In the genomic region with DNA sequence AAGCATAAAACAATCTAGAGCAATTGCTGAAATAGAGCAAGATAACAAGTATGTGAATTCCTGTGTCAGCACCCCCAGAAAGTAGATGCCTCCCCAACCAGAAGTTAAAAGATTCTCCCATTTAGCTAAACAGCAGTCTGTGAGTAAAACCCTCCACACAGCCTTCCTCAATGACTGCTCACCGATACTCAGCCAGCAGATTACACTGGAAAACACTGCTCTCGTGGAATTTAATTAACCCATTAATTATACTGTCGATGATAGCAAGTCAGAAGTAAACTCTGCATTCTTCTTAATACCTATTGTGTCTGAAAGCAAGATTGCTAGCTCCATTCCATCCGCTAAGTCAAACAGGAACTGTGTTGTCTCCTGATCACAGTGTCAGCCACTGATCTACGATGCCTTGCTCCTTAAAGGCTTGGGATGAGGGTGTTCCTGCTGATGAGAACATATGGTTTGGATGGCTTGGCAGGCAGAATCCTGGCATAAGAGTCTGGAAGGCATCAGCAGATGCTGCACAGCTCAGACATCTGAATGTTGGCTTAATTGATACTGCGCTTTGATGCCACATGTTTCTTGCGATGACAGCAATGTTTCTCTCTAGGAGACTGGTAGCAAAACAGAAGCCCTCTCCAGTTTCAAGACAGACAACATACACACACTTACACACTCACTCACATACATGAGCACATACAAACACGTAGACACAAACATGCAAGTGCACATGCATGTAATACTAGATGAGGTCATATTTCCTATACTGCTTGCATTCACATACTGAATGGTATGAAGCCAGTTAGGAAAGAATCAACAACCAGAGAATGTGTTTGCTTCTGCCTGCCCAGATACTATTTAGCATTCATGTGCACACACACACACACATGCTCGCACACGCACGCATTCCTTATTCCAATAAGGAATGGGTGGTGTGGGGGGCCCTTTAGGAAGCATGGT, we compare ENCODE assay signal across 13 mouse cellular contexts.
DNase-seq lines count a peak whose midpoint lies in the region; ATAC-seq and TF ChIP-seq lines count a peak whose summit lies in the region.
"Had no signal": no experiment of that assay in that cellular context is flagged by ENCODE, and none has a peak within 500 bp of the region (broad histone marks: within the 10 kb centered on the region; RNA-seq: fewer than 3 reads in every experiment).

No protein-coding gene starts in this region.

- DNase-seq in cerebellum, postnatal 10 days: peak; percentile 62 to 74
- DNase-seq in cerebellum, adult 9-10 months: no peak
- peak; percentile 56 for DNase-seq in layer of hippocampus, adult 9-10 months (ENCODE audit: low spot score)
- no peak for DNase-seq in thymus, postnatal 10 days (ENCODE audit: low spot score in 2 of 2)
- no peak for DNase-seq in kidney, adult 2 months
- DNase-seq in heart, embryonic 10.5 days (ENCODE audit: low spot score): no peak
- DNase-seq: adrenal gland, adult 8-10 months; heart, postnatal 10 days; kidney, postnatal 25 days had no signal

- H3K4me3 ChIP-seq in forebrain, embryonic 16.5 days (replicated peaks; ENCODE audit: low read length): no peak overlapping the region
- H3K4me3 ChIP-seq in midbrain, embryonic 15.5 days: no peak overlapping the region
- no peak overlapping the region for H3K4me3 ChIP-seq in kidney, adult 2 months (ENCODE audit: insufficient read depth, low read depth, low read length)
- no peak overlapping the region for H3K4me3 ChIP-seq in heart, embryonic 10.5 days
- H3K4me3 ChIP-seq: liver, embryonic 15.5 days had no signal

- H3K4me2 ChIP-seq in forebrain, embryonic 16.5 days (ENCODE audit: low read length): peak overlapping the region; percentile 28
- H3K4me2 ChIP-seq in midbrain, embryonic 15.5 days: no peak overlapping the region
- H3K4me2 ChIP-seq: liver, embryonic 15.5 days had no signal

- H3K9me3 ChIP-seq in forebrain, embryonic 16.5 days (ENCODE audit: control insufficient read depth, low read length): no peaks in the 10 kb centered on the region
- H3K9me3 ChIP-seq in midbrain, embryonic 15.5 days: no peaks in the 10 kb centered on the region
- no peaks in the 10 kb centered on the region for H3K9me3 ChIP-seq in heart, embryonic 10.5 days
- H3K9me3 ChIP-seq: G1E; liver, embryonic 15.5 days had no signal

- ATAC-seq in forebrain, embryonic 16.5 days: peak; percentile 84
- peak; percentile 46; the same call in 1 of the 2 replicates for ATAC-seq in midbrain, embryonic 15.5 days (replicated peaks)

- no peaks in the 10 kb centered on the region for H3K36me3 ChIP-seq in forebrain, embryonic 16.5 days (ENCODE audit: control insufficient read depth, insufficient read depth)
- H3K36me3 ChIP-seq in midbrain, embryonic 15.5 days (replicated peaks): no peaks in the 10 kb centered on the region
- no peaks in the 10 kb centered on the region for H3K36me3 ChIP-seq in kidney, adult 2 months (ENCODE audit: control insufficient read depth, insufficient read depth, low read length)
- H3K36me3 ChIP-seq in heart, embryonic 10.5 days: no peaks in the 10 kb centered on the region
- H3K36me3 ChIP-seq: G1E; liver, embryonic 15.5 days had no signal

- TF ChIP-seq CTCF in kidney, adult 2 months (conservative IDR thresholded peaks at IDR 0.05; ENCODE audit: insufficient read depth, insufficient read length, low read depth, low read length): no peak

- no peak for TF ChIP-seq POLR2A in kidney, adult 2 months (IDR thresholded peaks at IDR 0.05; ENCODE audit: low read depth, low read length)

- 47% methylated on average over 11 of the region's 11 CpGs for WGBS in forebrain, embryonic 16.5 days
- 60% methylated on average over 11 of the region's 11 CpGs for WGBS in midbrain, embryonic 15.5 days
- WGBS in kidney, adult 2 months: 70% methylated on average over 11 of the region's 11 CpGs
- 78% methylated on average over 11 of the region's 11 CpGs for WGBS in heart, embryonic 10.5 days

- peak overlapping the region; percentile 56 for H3K27ac ChIP-seq in forebrain, embryonic 16.5 days (ENCODE audit: low read length)
- H3K27ac ChIP-seq in midbrain, embryonic 15.5 days: 0 out of 2 replicates have a peak overlapping the region, but pooled peaks have one; percentile 45
- no peak overlapping the region for H3K27ac ChIP-seq in kidney, adult 2 months (ENCODE audit: insufficient read depth, low read depth, low read length)
- no peak overlapping the region for H3K27ac ChIP-seq in heart, embryonic 10.5 days
- H3K27ac ChIP-seq: liver, embryonic 15.5 days had no signal

- H3K27me3 ChIP-seq in forebrain, embryonic 16.5 days (replicated peaks; ENCODE audit: control insufficient read depth, insufficient read depth, low read length): no peaks in the 10 kb centered on the region
- H3K27me3 ChIP-seq in midbrain, embryonic 15.5 days (replicated peaks): no peaks in the 10 kb centered on the region
- no peaks in the 10 kb centered on the region for H3K27me3 ChIP-seq in kidney, adult 2 months (replicated peaks; ENCODE audit: control insufficient read depth, insufficient read depth, low read length)
- no peaks in the 10 kb centered on the region for H3K27me3 ChIP-seq in heart, embryonic 10.5 days (ENCODE audit: insufficient read depth, poor library complexity, severe bottlenecking)
- H3K27me3 ChIP-seq: liver, embryonic 15.5 days had no signal

- H3K9ac ChIP-seq in forebrain, embryonic 16.5 days (replicated peaks; ENCODE audit: low read depth, low read length): no peak overlapping the region
- no peak overlapping the region for H3K9ac ChIP-seq in midbrain, embryonic 15.5 days
- H3K9ac ChIP-seq: liver, embryonic 15.5 days had no signal

- H3K4me1 ChIP-seq in forebrain, embryonic 16.5 days (replicated peaks; ENCODE audit: control insufficient read depth, insufficient read depth, low read length): peaks cover 32% of the 10 kb centered on the region
- peaks cover 35% of the 10 kb centered on the region for H3K4me1 ChIP-seq in midbrain, embryonic 15.5 days
- no peaks in the 10 kb centered on the region for H3K4me1 ChIP-seq in kidney, adult 2 months (ENCODE audit: control insufficient read depth, insufficient read depth, low read length)
- peaks cover 4% of the 10 kb centered on the region; the same call in 1 of the 2 replicates for H3K4me1 ChIP-seq in heart, embryonic 10.5 days
- H3K4me1 ChIP-seq: liver, embryonic 15.5 days had no signal

Comparison
In these comparisons a context has a peak if more than half of its experiments do, and no peak if none do; other contexts are left out.
1. DNase-seq: peak in cerebellum, postnatal 10 days (2 of 2) and layer of hippocampus, adult 9-10 months (single experiment); none in cerebellum, adult 9-10 months (single experiment), thymus, postnatal 10 days (0 of 2), kidney, adult 2 months (single experiment) and heart, embryonic 10.5 days (single experiment).
2. H3K27ac ChIP-seq: peak in forebrain, embryonic 16.5 days (single experiment) and midbrain, embryonic 15.5 days (single experiment); none in kidney, adult 2 months (single experiment) and heart, embryonic 10.5 days (single experiment).